Mouse (Mus musculus) midbrain, embryonic 11.5 days (tissue): Measurements from ENCODE around the gene Kmt2e. TPM values are rescaled to one million over a fixed set of nuclear protein-coding genes. Genes with fewer than 3 reads are reported as not detected.

Source experiments
- ATAC-seq: fragments of 200-750 bp; cut with Nextera tagmentation; 2 replicates; pipeline ENCODE4 v1.8.0; 2017; ENCODE audit warnings: moderate TSS enrichment, moderate library complexity; ENCODE audit not compliant: low FRiP score
- DNase-seq: peaks from one replicate; pipeline ENCODE4 v3.0.0; 2015; ENCODE audit warnings: low spot score; ENCODE audit errors: missing footprints
- H3K27ac ChIP-seq: fragments of 300-500 bp; sonication (generic); 2 replicates; pipeline ENCODE4 v1.5.1; 2014; ENCODE audit warnings: low read depth, low read length
- H3K27me3 ChIP-seq: fragments of 300-500 bp; sonication (generic); 2 replicates; pipeline ENCODE4 v1.6.1; 2014; ENCODE audit warnings: mild to moderate bottlenecking, low read length, moderate library complexity, mixed read lengths; ENCODE audit not compliant: control insufficient read depth, insufficient read depth
- H3K36me3 ChIP-seq: fragments of 300-500 bp; sonication (generic); 2 replicates; pipeline ENCODE4 v1.6.1; 2014; ENCODE audit warnings: mild to moderate bottlenecking, low read length, moderate library complexity, mixed read lengths; ENCODE audit not compliant: control insufficient read depth, insufficient read depth
- H3K4me1 ChIP-seq: fragments of 300-500 bp; sonication (generic); 2 replicates; pipeline ENCODE4 v1.6.1; 2014; ENCODE audit warnings: low read length; ENCODE audit not compliant: control insufficient read depth, insufficient read depth
- H3K4me2 ChIP-seq: fragments of 300-500 bp; sonication (generic); 2 replicates; pipeline ENCODE4 v1.6.1; 2014; ENCODE audit warnings: mild to moderate bottlenecking, moderate library complexity
- H3K4me3 ChIP-seq: fragments of 300-500 bp; sonication (generic); 2 replicates; pipeline ENCODE4 v1.5.1; 2014; ENCODE audit warnings: low read depth, low read length
- H3K9ac ChIP-seq: fragments of 300-500 bp; sonication (generic); 2 replicates; pipeline ENCODE4 v1.6.1; 2014; ENCODE audit warnings: low read length
- H3K9me3 ChIP-seq: fragments of 300-500 bp; sonication (generic); 2 replicates; pipeline ENCODE4 v1.6.1; 2016; ENCODE audit warnings: low read length; ENCODE audit not compliant: control insufficient read depth
- WGBS: fragments of 180-500 bp; shearing (Covaris S2); extraction: QIAGEN DNeasy Blood & Tissue Kit; methylation state at CpG from one replicate; pipeline ENCODE4 v1.1.7; 2014; 5-methylcytosine and 5-hydroxymethylcytosine counted together
- polyA plus RNA-seq: library from polyadenylated mRNA; unstranded; fragments of >200 nt; fragmentation: Nextera tagmentation; extraction: Ambion mirVana; gene quantifications from 2 replicates; pipeline ENCODE4 v1.2.1, GENCODE M21; 2014

Gene Kmt2e
- polyA plus RNA-seq, 1 experiment from 2014 or later = 110 TPM

GRCm38 (mm10) chr5:23405666-23406404, 28.4 kb upstream of the Kmt2e start:
- peaks cover 4% of the 10 kb centered on the region; the same call in 1 of the 2 replicates for H3K36me3 ChIP-seq
- H3K4me2 ChIP-seq = no peak overlapping the region
- H3K9ac ChIP-seq = no peak overlapping the region
- H3K4me3 ChIP-seq = no peak overlapping the region
- H3K27ac ChIP-seq = no peak overlapping the region
- DNase-seq (no peak), ATAC-seq (no peak)
- H3K9me3 ChIP-seq = no peaks in the 10 kb centered on the region
- H3K4me1 ChIP-seq = no peaks in the 10 kb centered on the region; the same call in 1 of the 2 replicates
- no peaks in the 10 kb centered on the region for H3K27me3 ChIP-seq
- 91% methylated on average over 12 of the region's 12 CpGs for WGBS

DNA sequence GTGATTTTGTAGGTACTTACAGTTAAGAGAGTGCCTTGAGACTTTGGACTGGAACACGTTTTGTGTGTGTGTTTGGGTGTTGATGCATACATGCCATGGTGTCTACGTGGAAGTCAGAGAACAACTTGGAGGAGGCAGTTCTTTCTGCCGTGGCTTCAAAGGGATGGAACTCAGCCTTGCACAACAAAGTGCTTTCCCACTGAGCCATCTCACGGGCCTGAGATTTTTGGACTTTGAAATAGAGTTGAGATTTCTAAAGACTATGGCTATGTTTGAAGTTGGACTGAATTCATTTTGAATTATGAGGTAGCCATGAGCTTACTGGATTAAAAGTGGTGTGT, 27.9 kb upstream of the Kmt2e start:
- Histone ChIP-seq H3K4me2 (no peak overlapping the region), H3K9ac (no peak overlapping the region), H3K27me3 (no peaks in the 10 kb centered on the region), H3K4me3 (no peak overlapping the region), H3K36me3 (peaks cover 3% of the 10 kb centered on the region; the same call in 1 of the 2 replicates), H3K4me1 (no peaks in the 10 kb centered on the region; the same call in 1 of the 2 replicates), H3K9me3 (no peaks in the 10 kb centered on the region), H3K27ac (no peak overlapping the region)
- DNase-seq (no peak), ATAC-seq (no peak)
- WGBS = 62% methylated on average over 4 of the region's 4 CpGs

DNA sequence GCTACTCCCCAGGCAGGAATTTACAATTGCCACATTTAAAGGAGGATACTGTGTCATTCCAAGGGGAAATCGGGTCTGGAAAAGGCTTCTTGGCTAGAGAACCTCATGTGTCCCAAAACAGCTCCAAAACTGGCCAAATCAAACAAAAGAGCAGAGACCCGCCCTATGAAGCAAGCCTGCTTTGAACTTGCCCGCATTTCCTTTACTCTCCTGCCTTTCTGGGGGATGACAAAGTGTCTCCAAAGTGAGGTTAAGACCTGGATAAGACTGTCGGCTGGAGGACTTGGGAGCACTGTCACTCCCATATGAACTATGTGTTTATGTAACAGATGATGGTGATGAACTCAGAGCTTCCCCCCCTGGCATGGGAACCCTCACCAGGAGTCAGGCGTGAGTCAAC, 26.1 kb upstream of the Kmt2e start:
- Histone ChIP-seq H3K36me3 (no peaks in the 10 kb centered on the region), H3K4me3 (no peak overlapping the region), H3K4me2 (no peak overlapping the region), H3K27ac (no peak overlapping the region), H3K9ac (no peak overlapping the region), H3K27me3 (no peaks in the 10 kb centered on the region), H3K4me1 (peaks cover 8% of the 10 kb centered on the region), H3K9me3 (no peaks in the 10 kb centered on the region)
- no peak for DNase-seq
- ATAC-seq = no peak
- WGBS = 74% methylated on average over 5 of the region's 5 CpGs

- peaks cover 29% of the 10 kb centered on the region for H3K4me1 ChIP-seq
- no peak overlapping the region for H3K27ac ChIP-seq
Measured at GRCm38 (mm10) chr5:23410040-23410717, 24.1 kb upstream of the Kmt2e start.

DNA sequence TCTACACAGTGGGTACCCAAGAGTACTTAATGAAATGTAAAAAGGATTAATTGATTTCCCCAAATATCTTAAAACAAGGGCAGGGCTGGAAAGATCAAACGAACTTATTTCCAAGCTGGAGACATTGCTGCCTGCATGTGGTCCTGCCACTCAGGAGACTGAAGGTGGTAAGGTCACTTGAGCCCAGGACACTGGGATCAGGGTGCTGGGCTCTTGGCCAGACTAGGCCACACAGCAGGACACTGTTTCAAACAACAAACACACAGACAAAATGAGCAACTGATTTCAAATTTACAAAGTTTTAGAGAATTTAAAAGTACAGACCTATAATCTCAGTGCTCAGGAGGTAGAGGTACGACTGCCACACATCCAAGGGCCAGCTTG, 23.5 kb upstream of the Kmt2e start:
- no peaks in the 10 kb centered on the region for H3K27me3 ChIP-seq
- peaks cover 34% of the 10 kb centered on the region for H3K4me1 ChIP-seq
- ATAC-seq = no peak
- no peaks in the 10 kb centered on the region for H3K9me3 ChIP-seq
- no peak for DNase-seq
- H3K27ac ChIP-seq = no peak overlapping the region
- H3K9ac ChIP-seq = no peak overlapping the region
- 66% methylated on average over 2 of the region's 2 CpGs for WGBS
- no peaks in the 10 kb centered on the region for H3K36me3 ChIP-seq
- H3K4me2 ChIP-seq = no peak overlapping the region
- no peak overlapping the region for H3K4me3 ChIP-seq

More at GRCm38 (mm10) chr5:23410040-23410717, 24.1 kb upstream of the Kmt2e start:
- Histone ChIP-seq H3K27me3 (no peaks in the 10 kb centered on the region), H3K9ac (no peak overlapping the region), H3K9me3 (no peaks in the 10 kb centered on the region), H3K4me3 (no peak overlapping the region), H3K4me2 (no peak overlapping the region), H3K36me3 (no peaks in the 10 kb centered on the region)
- WGBS = 59% methylated on average over 9 of the region's 9 CpGs
- no peak for ATAC-seq
- no peak for DNase-seq

DNA sequence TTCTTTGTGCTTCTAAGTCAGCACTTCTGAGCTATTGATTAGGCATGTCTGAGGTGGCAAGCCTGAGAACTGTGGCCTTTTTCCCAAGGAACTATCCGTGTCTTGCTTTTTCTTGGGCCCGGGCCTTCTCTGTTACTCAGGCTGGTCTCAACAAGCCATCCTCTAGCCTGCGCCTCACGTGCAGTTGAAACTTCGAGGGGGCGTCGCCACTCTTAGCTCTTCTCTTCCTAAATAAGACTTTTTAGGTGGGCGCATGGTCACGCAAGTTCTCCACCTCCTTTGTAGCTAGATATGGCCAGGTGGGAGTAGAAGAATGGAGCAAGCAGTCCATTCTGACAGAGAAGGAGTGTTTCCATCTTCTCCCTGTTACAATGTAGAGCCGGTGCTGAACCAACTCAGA, 22.6 kb upstream of the Kmt2e start:
- no peak overlapping the region for H3K4me2 ChIP-seq
- peaks cover 39% of the 10 kb centered on the region for H3K4me1 ChIP-seq
- no peak overlapping the region for H3K27ac ChIP-seq
- no peaks in the 10 kb centered on the region for H3K27me3 ChIP-seq
- DNase-seq (no peak), ATAC-seq (no peak)
- no peak overlapping the region for H3K9ac ChIP-seq
- no peak overlapping the region for H3K4me3 ChIP-seq
- H3K36me3 ChIP-seq = no peaks in the 10 kb centered on the region
- 88% methylated on average over 10 of the region's 10 CpGs for WGBS
- no peaks in the 10 kb centered on the region for H3K9me3 ChIP-seq

GRCm38 (mm10) chr5:23412247-23412948, 21.8 kb upstream of the Kmt2e start:
- Histone ChIP-seq H3K4me2 (no peak overlapping the region), H3K36me3 (no peaks in the 10 kb centered on the region), H3K27me3 (no peaks in the 10 kb centered on the region), H3K4me3 (no peak overlapping the region), H3K27ac (no peak overlapping the region; the same call in 1 of the 2 replicates), H3K9me3 (no peaks in the 10 kb centered on the region), H3K4me1 (peaks cover 45% of the 10 kb centered on the region), H3K9ac (no peak overlapping the region)
- 89% methylated on average over 5 of the region's 5 CpGs for WGBS
- no peak for DNase-seq
- ATAC-seq = no peak

GRCm38 (mm10) chr5:23413058-23413457, 21.2 kb upstream of the Kmt2e start:
- H3K9ac ChIP-seq = no peak overlapping the region; the same call in 1 of the 2 replicates
- WGBS = 57% methylated on average over 4 of the region's 4 CpGs
- H3K4me3 ChIP-seq = no peak overlapping the region
- DNase-seq (no peak), ATAC-seq (no peak)
- peak overlapping the region; percentile 85 for H3K27ac ChIP-seq
- H3K36me3 ChIP-seq = no peaks in the 10 kb centered on the region
- H3K4me1 ChIP-seq = peaks cover 51% of the 10 kb centered on the region
- no peaks in the 10 kb centered on the region for H3K9me3 ChIP-seq
- no peaks in the 10 kb centered on the region for H3K27me3 ChIP-seq
- no peak overlapping the region for H3K4me2 ChIP-seq
